Mouse (Mus musculus): ENCODE measurements at regions not wholly inside any gene's neighbourhood (a gene's known extent, or its start where the extent isn't known, plus 50 kb on each side); places are given as distances from the start of the nearest gene placed in this dataset.
"Not testable (repeated sequence)": the region's sequence is repeated elsewhere in the genome, so short reads cannot be mapped to it uniquely, and the experiment has no call there.

- no peak for DNase-seq (ENCODE audit: low spot score)
Measured at GRCm38 (mm10) chr13:5614186-5614737, 247.0 kb upstream of the Klf6 start.

- no peak for DNase-seq (ENCODE audit: low spot score)
Measured at GRCm38 (mm10) chr13:5614833-5615232, 246.4 kb upstream of the Klf6 start.

GRCm38 (mm10) chr13:5615327-5615726, 246.0 kb upstream of the Klf6 start:
- DNase-seq (ENCODE audit: low spot score) = no peak

GRCm38 (mm10) chr13:5628124-5628523, 233.2 kb upstream of the Klf6 start:
- no peak for DNase-seq (ENCODE audit: low spot score)

- DNase-seq (ENCODE audit: low spot score) = no peak
Measured at GRCm38 (mm10) chr13:5634960-5635359, 226.3 kb upstream of the Klf6 start.

GRCm38 (mm10) chr13:5641743-5642510, 219.4 kb upstream of the Klf6 start:
- DNase-seq (ENCODE audit: low spot score) = no peak

GRCm38 (mm10) chr13:5648276-5648675, 213.0 kb upstream of the Klf6 start:
- no peak for DNase-seq (ENCODE audit: low spot score)

- no peak for DNase-seq (ENCODE audit: low spot score)
Measured at GRCm38 (mm10) chr13:5657556-5657955, 203.7 kb upstream of the Klf6 start.

- DNase-seq (ENCODE audit: low spot score) = no peak
Measured at GRCm38 (mm10) chr13:5666235-5667007, 194.9 kb upstream of the Klf6 start.

GRCm38 (mm10) chr13:5675668-5676067, 185.6 kb upstream of the Klf6 start:
- no peak for DNase-seq (ENCODE audit: low spot score)

- DNase-seq (ENCODE audit: low spot score) = no peak
Measured at GRCm38 (mm10) chr13:5690124-5690523, 171.2 kb upstream of the Klf6 start.

GRCm38 (mm10) chr13:5690680-5691079, 170.6 kb upstream of the Klf6 start:
- DNase-seq (ENCODE audit: low spot score) = not testable (repeated sequence)

GRCm38 (mm10) chr13:5694626-5695025, 166.7 kb upstream of the Klf6 start:
- no peak for DNase-seq (ENCODE audit: low spot score)

- not testable (repeated sequence) for DNase-seq (ENCODE audit: low spot score)
Measured at GRCm38 (mm10) chr13:5695581-5695980, 165.7 kb upstream of the Klf6 start.

- no peak for DNase-seq (ENCODE audit: low spot score)
Measured at GRCm38 (mm10) chr13:5696377-5696776, 164.9 kb upstream of the Klf6 start.

GRCm38 (mm10) chr13:5697329-5697728, 164.0 kb upstream of the Klf6 start:
- DNase-seq (ENCODE audit: low spot score) = not testable (repeated sequence)

GRCm38 (mm10) chr13:5702071-5702470, 159.2 kb upstream of the Klf6 start:
- no peak for DNase-seq (ENCODE audit: low spot score)

- no peak for DNase-seq (ENCODE audit: low spot score)
Measured at GRCm38 (mm10) chr13:5704991-5705390, 156.3 kb upstream of the Klf6 start.

- peak; percentile 49 for DNase-seq (ENCODE audit: low spot score)
Measured at GRCm38 (mm10) chr13:5711646-5712045, 149.6 kb upstream of the Klf6 start.

- no peak for DNase-seq (ENCODE audit: low spot score)
Measured at GRCm38 (mm10) chr13:5713195-5713863, 148.0 kb upstream of the Klf6 start.

- peak; percentile 59 for DNase-seq (ENCODE audit: low spot score)
Measured at GRCm38 (mm10) chr13:5714191-5714591, 147.1 kb upstream of the Klf6 start.

GRCm38 (mm10) chr13:5714793-5715192, 146.5 kb upstream of the Klf6 start:
- peak; percentile 84 for DNase-seq (ENCODE audit: low spot score)
